Mouse (Mus musculus): ENCODE data around the gene Dglucy. TPM values are rescaled to one million over a fixed set of nuclear protein-coding genes. Genes with fewer than 3 reads are reported as not detected.

Gene Dglucy
- polyA plus RNA-seq, 1 experiment from 2014 or later, result 2.4 TPM

DNA sequence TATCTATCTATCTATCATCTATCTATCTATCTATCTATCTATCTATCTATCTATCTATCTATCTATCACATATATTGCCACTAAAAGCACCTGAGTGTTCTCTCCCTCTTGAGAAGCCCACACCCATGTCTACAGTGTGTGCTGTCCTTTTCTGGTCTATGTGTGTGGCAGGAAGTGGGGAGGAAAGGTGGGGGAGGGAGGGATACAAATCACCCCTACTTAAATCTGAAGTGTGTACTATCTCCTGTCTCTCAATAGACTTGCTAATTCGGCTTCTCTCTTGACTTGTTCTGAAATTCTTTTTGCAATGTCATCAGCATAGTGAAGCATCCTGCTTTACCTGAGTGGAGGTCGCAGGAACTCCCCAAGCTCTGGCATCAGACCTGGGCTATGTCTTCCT is 77.5 kb downstream of the Dglucy start:
- no peaks in the 10 kb centered on the region for H3K9me3 ChIP-seq (ENCODE audit: control insufficient read depth, low read length)
- H3K4me2 ChIP-seq (ENCODE audit: low read length), result no peak overlapping the region
- DNase-seq (ENCODE audit: low spot score), result no peak
- 75% methylated on average over 2 of the region's 2 CpGs for WGBS
- H3K36me3 ChIP-seq (ENCODE audit: control insufficient read depth, insufficient read depth, low read length), result no peaks in the 10 kb centered on the region
- H3K4me3 ChIP-seq (ENCODE audit: low read depth, low read length), result no peak overlapping the region
- no peak overlapping the region for H3K9ac ChIP-seq (ENCODE audit: low read length)
- H3K4me1 ChIP-seq (replicated peaks; ENCODE audit: control insufficient read depth, insufficient read depth, low read length), result no peaks in the 10 kb centered on the region
- H3K27me3 ChIP-seq (replicated peaks; ENCODE audit: control insufficient read depth, insufficient read depth, low read length), result no peaks in the 10 kb centered on the region
- ATAC-seq (replicated peaks; ENCODE audit: low FRiP score, low TSS enrichment, low read depth), result no peak
- no peak overlapping the region for H3K27ac ChIP-seq (ENCODE audit: low read depth)

- H3K4me1 ChIP-seq (replicated peaks; ENCODE audit: control insufficient read depth, insufficient read depth, low read length), result no peaks in the 10 kb centered on the region
- no peak overlapping the region for H3K27ac ChIP-seq (ENCODE audit: low read depth)
- H3K36me3 ChIP-seq (ENCODE audit: control insufficient read depth, insufficient read depth, low read length), result no peaks in the 10 kb centered on the region
- no peaks in the 10 kb centered on the region for H3K9me3 ChIP-seq (ENCODE audit: control insufficient read depth, low read length)
- H3K4me3 ChIP-seq (ENCODE audit: low read depth, low read length), result no peak overlapping the region
- no peak for DNase-seq (ENCODE audit: low spot score)
- H3K27me3 ChIP-seq (replicated peaks; ENCODE audit: control insufficient read depth, insufficient read depth, low read length), result no peaks in the 10 kb centered on the region
- no peak for ATAC-seq (replicated peaks; ENCODE audit: low FRiP score, low TSS enrichment, low read depth)
- 74% methylated on average over 7 of the region's 7 CpGs for WGBS
- H3K9ac ChIP-seq (ENCODE audit: low read length), result no peak overlapping the region
- H3K4me2 ChIP-seq (ENCODE audit: low read length), result no peak overlapping the region
Observed at GRCm38 (mm10) chr12:100857791-100858190, 78.9 kb downstream of the Dglucy start.

DNA sequence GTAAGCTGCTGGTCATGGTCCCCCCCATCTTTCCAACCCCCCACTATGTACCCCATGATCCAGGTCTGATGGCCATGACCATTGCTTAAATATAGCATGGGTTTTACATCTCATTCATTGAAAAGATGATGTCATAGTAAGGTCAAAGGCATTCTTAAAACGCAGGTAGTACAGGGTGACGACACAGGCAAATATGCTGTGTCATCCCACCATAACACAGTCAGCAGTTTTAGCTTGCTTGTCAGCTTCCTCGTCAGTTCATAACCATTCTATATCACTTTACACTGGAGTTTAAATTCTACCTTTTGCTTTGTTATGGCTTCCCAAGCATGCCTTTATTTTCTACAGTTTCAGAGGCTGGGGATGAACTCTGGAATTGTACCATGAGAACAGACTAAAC is 83.4 kb downstream of the Dglucy start:
- H3K36me3 ChIP-seq (ENCODE audit: control insufficient read depth, insufficient read depth, low read length), result no peaks in the 10 kb centered on the region
- no peak for ATAC-seq (replicated peaks; ENCODE audit: low FRiP score, low TSS enrichment, low read depth)
- 80% methylated on average over 3 of the region's 3 CpGs for WGBS
- no peaks in the 10 kb centered on the region for H3K27me3 ChIP-seq (replicated peaks; ENCODE audit: control insufficient read depth, insufficient read depth, low read length)
- H3K27ac ChIP-seq (ENCODE audit: low read depth), result no peak overlapping the region
- no peak overlapping the region for H3K4me3 ChIP-seq (ENCODE audit: low read depth, low read length)
- no peak overlapping the region for H3K9ac ChIP-seq (ENCODE audit: low read length)
- no peaks in the 10 kb centered on the region for H3K4me1 ChIP-seq (replicated peaks; ENCODE audit: control insufficient read depth, insufficient read depth, low read length)
- H3K9me3 ChIP-seq (ENCODE audit: control insufficient read depth, low read length), result no peaks in the 10 kb centered on the region
- no peak overlapping the region for H3K4me2 ChIP-seq (ENCODE audit: low read length)
- no peak for DNase-seq (ENCODE audit: low spot score)

GRCm38 (mm10) chr12:100862856-100863446 is 84.1 kb downstream of the Dglucy start:
- Histone ChIP-seq H3K9ac (ENCODE audit: low read length) (no peak overlapping the region), H3K27ac (ENCODE audit: low read depth) (no peak overlapping the region), H3K9me3 (ENCODE audit: control insufficient read depth, low read length) (no peaks in the 10 kb centered on the region), H3K36me3 (ENCODE audit: control insufficient read depth, insufficient read depth, low read length) (no peaks in the 10 kb centered on the region), H3K27me3 (replicated peaks; ENCODE audit: control insufficient read depth, insufficient read depth, low read length) (no peaks in the 10 kb centered on the region), H3K4me3 (ENCODE audit: low read depth, low read length) (no peak overlapping the region), H3K4me2 (ENCODE audit: low read length) (no peak overlapping the region), H3K4me1 (replicated peaks; ENCODE audit: control insufficient read depth, insufficient read depth, low read length) (no peaks in the 10 kb centered on the region)
- ATAC-seq (replicated peaks; ENCODE audit: low FRiP score, low TSS enrichment, low read depth), result no peak
- WGBS, result 89% methylated on average over 3 of the region's 3 CpGs
- no peak for DNase-seq (ENCODE audit: low spot score)

DNA sequence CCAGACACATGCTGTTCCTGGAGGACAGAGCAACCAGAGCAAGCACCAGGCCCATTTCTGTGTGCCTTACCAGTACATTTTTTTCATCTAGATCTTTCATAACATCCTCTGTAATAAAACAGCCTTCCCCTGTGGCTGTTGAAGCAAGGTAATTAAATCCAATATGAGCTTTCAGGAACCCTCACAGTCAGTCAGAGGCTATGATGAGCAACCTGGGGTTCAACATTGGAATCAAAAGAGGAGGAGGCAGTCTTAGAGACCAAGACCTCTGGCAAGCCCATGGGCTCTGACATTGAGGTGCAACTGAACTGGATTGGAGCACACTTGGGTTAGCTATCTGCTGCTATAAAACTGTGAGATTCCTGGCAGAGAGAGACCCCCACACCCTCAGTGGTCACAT is 86.2 kb downstream of the Dglucy start:
- Histone ChIP-seq H3K4me1 (replicated peaks; ENCODE audit: control insufficient read depth, insufficient read depth, low read length) (no peaks in the 10 kb centered on the region), H3K27me3 (replicated peaks; ENCODE audit: control insufficient read depth, insufficient read depth, low read length) (no peaks in the 10 kb centered on the region), H3K27ac (ENCODE audit: low read depth) (no peak overlapping the region), H3K9ac (ENCODE audit: low read length) (no peak overlapping the region), H3K36me3 (ENCODE audit: control insufficient read depth, insufficient read depth, low read length) (no peaks in the 10 kb centered on the region), H3K4me3 (ENCODE audit: low read depth, low read length) (no peak overlapping the region), H3K4me2 (ENCODE audit: low read length) (no peak overlapping the region), H3K9me3 (ENCODE audit: control insufficient read depth, low read length) (no peaks in the 10 kb centered on the region)
- ATAC-seq (replicated peaks; ENCODE audit: low FRiP score, low TSS enrichment, low read depth) (no peak), DNase-seq (ENCODE audit: low spot score) (no peak)

DNA sequence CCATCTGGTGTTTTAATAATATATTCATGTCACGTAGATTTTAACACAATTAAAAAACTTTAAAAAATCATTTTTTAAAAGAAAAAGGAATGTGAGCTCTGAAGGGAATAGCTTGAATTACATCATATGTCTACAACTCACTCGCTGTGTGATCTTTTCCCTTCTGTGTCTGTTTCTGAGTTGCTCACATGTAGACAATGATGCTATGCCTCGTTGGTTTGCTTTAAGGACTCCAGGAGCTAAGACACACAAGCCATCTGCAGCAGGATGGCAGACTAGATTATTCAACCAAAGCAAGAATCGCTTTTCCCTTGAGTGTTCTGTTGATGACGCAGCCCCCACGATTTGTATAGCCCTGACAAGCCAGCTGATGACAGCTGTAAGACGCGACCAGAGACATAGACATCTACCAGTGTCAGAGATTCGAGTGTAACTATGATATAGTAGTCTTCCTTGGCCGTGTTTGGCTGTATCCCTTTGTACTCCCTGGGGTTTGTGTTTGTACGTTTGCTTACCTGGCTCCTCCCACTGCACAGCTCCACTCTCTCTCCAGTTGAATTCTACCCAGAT is 86.7 kb downstream of the Dglucy start:
- Histone ChIP-seq H3K4me2 (ENCODE audit: low read length) (no peak overlapping the region), H3K4me3 (ENCODE audit: low read depth, low read length) (no peak overlapping the region), H3K36me3 (ENCODE audit: control insufficient read depth, insufficient read depth, low read length) (no peaks in the 10 kb centered on the region), H3K27ac (ENCODE audit: low read depth) (no peak overlapping the region), H3K9me3 (ENCODE audit: control insufficient read depth, low read length) (no peaks in the 10 kb centered on the region), H3K27me3 (replicated peaks; ENCODE audit: control insufficient read depth, insufficient read depth, low read length) (no peaks in the 10 kb centered on the region), H3K4me1 (replicated peaks; ENCODE audit: control insufficient read depth, insufficient read depth, low read length) (no peaks in the 10 kb centered on the region), H3K9ac (ENCODE audit: low read length) (no peak overlapping the region)
- ATAC-seq (replicated peaks; ENCODE audit: low FRiP score, low TSS enrichment, low read depth), result no peak
- 75% methylated on average over 11 of the region's 11 CpGs for WGBS
- no peak for DNase-seq (ENCODE audit: low spot score)

DNA sequence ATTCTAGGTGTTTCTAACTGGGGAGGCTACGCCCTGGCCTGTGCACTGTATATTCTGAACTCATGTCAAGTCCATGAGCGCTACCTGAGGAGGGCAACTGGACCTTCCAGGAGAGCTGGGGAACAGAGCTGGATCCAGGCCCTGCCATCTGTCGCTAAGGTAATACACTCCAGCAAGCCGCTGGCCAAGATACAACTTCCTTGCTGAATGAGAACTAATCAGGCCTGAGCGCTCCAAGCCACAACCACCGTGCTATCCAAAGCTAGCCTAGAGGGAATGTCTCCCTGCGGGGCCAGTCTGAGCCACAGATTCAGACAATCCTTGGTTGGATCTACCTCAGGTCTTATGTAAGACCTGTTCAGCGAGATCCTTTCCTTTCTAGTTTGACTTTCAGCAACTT is 88.2 kb downstream of the Dglucy start:
- no peaks in the 10 kb centered on the region for H3K36me3 ChIP-seq (ENCODE audit: control insufficient read depth, insufficient read depth, low read length)
- no peak overlapping the region for H3K4me3 ChIP-seq (ENCODE audit: low read depth, low read length)
- no peak overlapping the region for H3K9ac ChIP-seq (ENCODE audit: low read length)
- H3K27me3 ChIP-seq (replicated peaks; ENCODE audit: control insufficient read depth, insufficient read depth, low read length), result no peaks in the 10 kb centered on the region
- H3K9me3 ChIP-seq (ENCODE audit: control insufficient read depth, low read length), result no peaks in the 10 kb centered on the region
- DNase-seq (ENCODE audit: low spot score) (no peak), ATAC-seq (replicated peaks; ENCODE audit: low FRiP score, low TSS enrichment, low read depth) (no peak)
- 88% methylated on average over 8 of the region's 8 CpGs for WGBS
- no peaks in the 10 kb centered on the region for H3K4me1 ChIP-seq (replicated peaks; ENCODE audit: control insufficient read depth, insufficient read depth, low read length)
- H3K4me2 ChIP-seq (ENCODE audit: low read length), result no peak overlapping the region
- H3K27ac ChIP-seq (ENCODE audit: low read depth), result no peak overlapping the region

GRCm38 (mm10) chr12:100868049-100868622 is 89.3 kb downstream of the Dglucy start:
- ATAC-seq (replicated peaks; ENCODE audit: low FRiP score, low TSS enrichment, low read depth) (no peak), DNase-seq (ENCODE audit: low spot score) (no peak)
- no peak overlapping the region for H3K4me3 ChIP-seq (ENCODE audit: low read depth, low read length)
- no peaks in the 10 kb centered on the region for H3K27me3 ChIP-seq (replicated peaks; ENCODE audit: control insufficient read depth, insufficient read depth, low read length)
- H3K36me3 ChIP-seq (ENCODE audit: control insufficient read depth, insufficient read depth, low read length), result no peaks in the 10 kb centered on the region
- H3K27ac ChIP-seq (ENCODE audit: low read depth), result no peak overlapping the region
- no peak overlapping the region for H3K4me2 ChIP-seq (ENCODE audit: low read length)
- WGBS, result 63% methylated on average over 4 of the region's 4 CpGs
- no peak overlapping the region for H3K9ac ChIP-seq (ENCODE audit: low read length)
- H3K4me1 ChIP-seq (replicated peaks; ENCODE audit: control insufficient read depth, insufficient read depth, low read length), result no peaks in the 10 kb centered on the region
- H3K9me3 ChIP-seq (ENCODE audit: control insufficient read depth, low read length), result no peaks in the 10 kb centered on the region

DNA sequence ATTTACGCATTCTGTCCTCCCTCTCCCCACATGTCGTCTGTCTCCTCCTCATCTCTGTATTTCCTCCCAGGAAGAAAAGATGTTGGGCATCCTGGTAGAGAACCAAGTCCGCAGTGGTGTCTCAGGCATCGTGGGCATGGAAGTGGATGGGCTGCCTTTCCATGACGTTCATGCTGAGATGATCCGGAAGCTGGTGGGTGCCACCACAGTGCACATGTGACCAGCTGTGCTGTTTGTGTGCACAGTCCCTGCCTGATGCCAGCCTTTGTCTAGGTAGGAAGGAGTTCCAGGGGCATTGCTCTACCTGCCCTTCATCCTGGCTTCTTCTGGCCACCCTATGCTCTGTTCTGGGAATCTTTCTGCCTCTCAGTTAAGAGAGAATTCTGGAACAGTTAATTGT is 92.4 kb downstream of the Dglucy start:
- no peak overlapping the region for H3K9ac ChIP-seq (ENCODE audit: low read length)
- H3K4me2 ChIP-seq (ENCODE audit: low read length), result no peak overlapping the region
- no peaks in the 10 kb centered on the region for H3K27me3 ChIP-seq (replicated peaks; ENCODE audit: control insufficient read depth, insufficient read depth, low read length)
- no peak overlapping the region for H3K27ac ChIP-seq (ENCODE audit: low read depth)
- no peaks in the 10 kb centered on the region for H3K36me3 ChIP-seq (ENCODE audit: control insufficient read depth, insufficient read depth, low read length)
- no peaks in the 10 kb centered on the region for H3K4me1 ChIP-seq (replicated peaks; ENCODE audit: control insufficient read depth, insufficient read depth, low read length)
- H3K9me3 ChIP-seq (ENCODE audit: control insufficient read depth, low read length), result no peaks in the 10 kb centered on the region
- DNase-seq (ENCODE audit: low spot score), result no peak
- ATAC-seq (replicated peaks; ENCODE audit: low FRiP score, low TSS enrichment, low read depth), result no peak
- 86% methylated on average over 6 of the region's 6 CpGs for WGBS
- no peak overlapping the region for H3K4me3 ChIP-seq (ENCODE audit: low read depth, low read length)
